Mouse (Mus musculus) macrophage (primary cell): Measurements from ENCODE around the gene Gtse1. TPM values are rescaled to one million over a fixed set of nuclear protein-coding genes. Genes with fewer than 3 reads are reported as not detected.
"Not testable (repeated sequence)": the region's sequence is repeated elsewhere in the genome, so short reads cannot be mapped to it uniquely, and the experiment has no call there.

Experiments used
- H3K27ac ChIP-seq: fragments of 350-480 bp; formaldehyde crosslinking; 2 replicates; pipeline ENCODE4 v1.9.0; 2021
- H3K36me3 ChIP-seq: fragments of 350-480 bp; formaldehyde crosslinking; 2 replicates; pipeline ENCODE4 v1.9.0; 2021; ENCODE audit errors: inconsistent target
- H3K4me3 ChIP-seq: fragments of 350-480 bp; formaldehyde crosslinking; 2 replicates; pipeline ENCODE4 v1.9.0; 2021; ENCODE audit errors: inconsistent target
- H3K79me2 ChIP-seq: fragments of 350-480 bp; formaldehyde crosslinking; 2 replicates; pipeline ENCODE4 v1.9.0; 2021; ENCODE audit errors: inconsistent target
- WGBS: methylation state at CpG from one replicate; pipeline ENCODE4 v1.1.7; 2026; ENCODE audit warnings: inconsistent platforms; ENCODE audit not compliant: missing documents; 5-methylcytosine and 5-hydroxymethylcytosine counted together
- polyA plus RNA-seq: library from polyadenylated mRNA; stranded (reverse); fragments of 250-400 nt; gene quantifications from 3 replicates; pipeline ENCODE4 v1.2.4, GENCODE M21; 2018; ENCODE audit warnings: inconsistent platforms

Gtse1 gene
- polyA plus RNA-seq, 1 experiment from 2014 or later = 3.3 TPM

DNA sequence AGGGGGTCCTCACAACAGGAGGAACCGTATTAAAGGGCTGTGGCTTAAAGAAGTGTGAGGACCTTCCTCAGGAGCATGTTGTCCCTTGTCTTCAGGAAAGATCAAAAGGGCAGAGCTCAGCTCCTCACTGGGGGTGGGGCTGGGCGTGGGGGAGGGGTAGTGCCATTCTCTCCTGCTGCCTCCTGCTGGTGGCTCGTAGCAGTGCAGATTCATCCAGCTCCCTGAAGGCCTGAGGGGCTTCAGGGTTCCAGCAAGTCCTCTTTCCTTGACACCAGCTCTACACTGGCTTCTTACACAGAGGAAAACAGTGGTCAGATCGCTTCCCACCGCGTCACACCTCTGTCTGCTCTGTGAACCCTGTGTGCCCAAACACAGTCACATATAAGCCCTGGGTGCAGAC lies 18.6 kb upstream of the Gtse1 start:
- 83% methylated on average over 6 of the region's 6 CpGs for WGBS
- no peak overlapping the region for H3K4me3 ChIP-seq
- no peak overlapping the region for H3K27ac ChIP-seq
- 0 out of 2 replicates have a peak, but pooled peaks cover 7% of the 10 kb centered on the region for H3K36me3 ChIP-seq
- no peaks in the 10 kb centered on the region for H3K79me2 ChIP-seq

DNA sequence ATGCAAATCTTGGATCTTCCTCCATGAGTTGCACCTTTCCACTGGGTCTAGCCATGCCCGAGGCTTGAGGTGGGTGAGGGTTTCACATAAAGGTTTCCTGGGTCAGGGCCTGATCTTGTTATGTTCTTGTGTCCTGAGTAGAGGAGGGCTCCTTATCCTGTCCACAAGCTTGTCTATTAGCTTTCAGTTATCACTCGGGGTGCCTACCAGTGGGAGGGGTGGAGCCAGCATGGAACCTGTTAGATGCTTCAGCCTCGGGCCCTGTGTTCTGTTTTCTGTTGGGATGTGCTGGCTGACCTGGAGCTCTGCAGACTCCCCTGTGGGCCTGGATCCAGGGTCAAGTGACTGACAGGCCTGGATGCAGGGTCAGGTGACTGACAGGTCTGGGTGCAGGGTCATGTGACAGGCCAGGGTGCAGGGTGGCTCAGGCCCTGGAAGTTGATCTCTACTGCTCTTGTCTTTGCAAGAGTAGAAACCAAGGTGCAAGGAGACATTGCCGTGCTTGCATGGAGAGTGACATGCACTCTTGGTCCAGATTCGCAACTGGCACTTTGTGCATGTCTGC lies 17.7 kb upstream of the Gtse1 start:
- no peak overlapping the region for H3K4me3 ChIP-seq
- WGBS = 89% methylated on average over 5 of the region's 5 CpGs
- no peaks in the 10 kb centered on the region for H3K79me2 ChIP-seq
- H3K36me3 ChIP-seq = 0 out of 2 replicates have a peak, but pooled peaks cover 7% of the 10 kb centered on the region
- H3K27ac ChIP-seq = no peak overlapping the region

DNA sequence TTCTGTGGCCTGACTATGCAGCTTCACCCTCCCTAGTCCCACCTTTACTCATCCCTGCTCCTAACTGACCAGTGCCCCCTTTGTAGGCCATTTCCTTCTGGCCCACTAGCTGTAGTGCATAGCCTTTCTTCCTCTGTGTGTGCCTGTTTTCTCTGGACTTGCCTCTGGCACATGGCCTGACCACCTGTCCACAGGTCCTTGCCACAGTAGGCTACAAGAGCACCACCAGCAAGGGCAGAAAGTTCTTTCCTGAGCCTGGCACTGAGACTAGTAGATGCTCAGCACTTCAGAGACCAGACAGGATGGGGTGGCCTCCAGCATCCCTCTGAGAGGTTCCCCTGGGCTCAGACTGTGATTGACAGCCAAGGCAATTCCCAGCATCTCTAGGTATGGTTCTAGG lies 14.5 kb upstream of the Gtse1 start:
- Histone ChIP-seq H3K27ac (no peak overlapping the region), H3K36me3 (0 out of 2 replicates have a peak, but pooled peaks cover 7% of the 10 kb centered on the region), H3K4me3 (no peak overlapping the region), H3K79me2 (no peaks in the 10 kb centered on the region)

DNA sequence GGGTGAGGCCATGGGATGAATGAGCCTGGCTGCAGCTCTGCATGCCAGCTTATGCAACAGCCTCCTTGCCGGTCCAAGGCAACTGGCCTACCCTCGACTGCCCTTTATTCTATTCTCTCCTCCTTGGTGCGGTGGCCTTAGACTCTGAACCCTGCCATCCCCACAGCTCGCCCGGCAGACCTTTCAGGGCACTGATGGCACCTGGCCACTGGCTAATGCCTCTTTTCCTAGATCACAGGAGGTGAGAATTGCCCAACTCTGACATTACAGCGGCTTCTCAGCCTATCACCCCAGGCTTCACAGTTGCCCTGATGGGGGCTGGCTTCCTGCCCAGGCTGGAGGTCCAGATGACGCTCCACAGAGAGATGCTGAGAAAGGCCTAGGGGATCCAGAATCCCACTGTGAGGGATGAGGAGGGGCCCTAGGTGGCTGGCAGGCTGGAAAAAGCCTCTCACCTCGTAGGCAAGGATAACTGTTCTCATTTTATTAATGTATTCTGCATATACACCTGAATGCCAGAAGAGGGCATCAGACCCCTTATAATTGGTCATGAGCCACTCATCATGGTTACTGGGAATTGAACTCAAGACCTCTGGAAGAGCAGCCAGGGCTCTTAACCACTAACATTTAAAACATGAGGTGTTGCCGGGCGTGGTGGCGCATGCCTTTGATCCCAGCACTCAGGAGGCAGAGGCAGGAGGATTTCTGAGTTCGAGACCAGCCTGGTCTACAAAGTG lies 7.7 kb upstream of the Gtse1 start:
- no peak overlapping the region for H3K4me3 ChIP-seq
- no peaks in the 10 kb centered on the region for H3K36me3 ChIP-seq
- no peaks in the 10 kb centered on the region for H3K79me2 ChIP-seq
- 92% methylated on average over 12 of the region's 12 CpGs for WGBS
- H3K27ac ChIP-seq = no peak overlapping the region

DNA sequence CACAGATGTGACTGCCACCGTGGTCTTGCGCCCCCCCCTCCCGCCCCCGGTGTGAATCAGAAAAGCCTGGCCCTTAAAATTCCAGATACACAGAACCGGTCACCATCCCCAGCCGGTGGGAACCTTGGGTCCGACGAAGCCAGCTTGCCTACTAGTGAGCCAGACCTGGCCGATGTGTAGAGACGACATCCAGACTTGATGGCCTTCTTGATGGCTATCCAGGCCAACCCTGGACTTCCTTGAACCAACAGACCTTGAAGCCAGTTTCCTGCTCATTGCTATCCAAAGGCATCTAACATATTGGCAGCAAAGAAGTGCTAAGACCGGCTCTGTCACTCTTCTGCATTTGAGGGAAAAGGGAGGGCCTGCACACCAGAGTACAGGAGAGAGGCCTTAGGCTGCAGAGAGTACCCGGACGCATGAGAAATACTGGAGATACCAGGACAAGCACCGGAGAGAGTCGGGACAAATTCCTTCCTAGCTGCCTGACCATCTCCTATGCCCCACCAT lies 510 bp upstream of the Gtse1 start:
- Histone ChIP-seq H3K27ac (peak overlapping the region; percentile 71), H3K79me2 (peaks cover 34% of the 10 kb centered on the region), H3K4me3 (peak overlapping the region; percentile 82), H3K36me3 (no peaks in the 10 kb centered on the region)
- WGBS = 12% methylated on average over 15 of the region's 15 CpGs

DNA sequence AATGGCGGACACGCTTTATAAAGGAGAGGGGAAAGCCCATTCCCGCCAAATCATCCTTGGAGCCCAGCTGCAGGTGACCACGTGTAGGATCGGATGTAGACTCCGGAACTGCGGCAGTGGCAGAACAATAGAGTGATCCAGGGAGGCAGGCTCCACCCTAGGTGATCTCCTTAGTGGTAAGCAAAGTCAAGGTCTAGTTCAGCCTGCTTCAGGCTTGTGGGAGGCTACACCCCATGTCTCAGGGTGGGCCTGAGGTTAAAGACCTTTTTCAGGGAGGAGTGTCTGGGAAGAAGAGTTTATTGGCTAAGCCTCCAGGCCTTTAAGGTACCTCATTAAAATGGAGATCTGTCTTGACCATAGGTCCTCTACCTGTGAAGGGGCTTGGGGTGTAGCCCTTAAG lies 6.4 kb downstream of the Gtse1 start:
- H3K4me3 ChIP-seq, H3K27ac ChIP-seq: not testable (repeated sequence)
- Histone ChIP-seq H3K36me3 (peaks cover 15% of the 10 kb centered on the region; the same call in 1 of the 2 replicates), H3K79me2 (peaks cover 22% of the 10 kb centered on the region)
- 89% methylated on average over 7 of the region's 7 CpGs for WGBS

DNA sequence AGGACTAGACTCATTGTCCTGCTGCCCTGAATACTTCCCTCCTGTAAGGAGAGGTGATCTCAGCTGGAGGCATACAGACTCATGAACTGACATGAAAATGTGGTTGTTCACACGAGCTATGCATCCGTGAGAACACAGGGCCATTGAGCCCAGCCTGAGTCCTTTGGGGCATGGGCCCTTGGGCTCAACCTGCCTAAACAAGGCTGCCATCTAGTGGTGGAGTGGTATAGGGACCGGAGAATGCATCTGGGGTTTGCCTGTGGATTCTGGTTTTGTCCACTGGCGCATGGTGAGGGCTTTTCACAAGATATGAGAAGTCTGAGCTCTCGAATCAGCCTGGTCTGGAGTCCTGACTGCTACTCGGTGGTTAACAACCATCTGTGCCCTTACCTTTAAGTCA lies 8.2 kb downstream of the Gtse1 start:
- H3K36me3 ChIP-seq = peaks cover 25% of the 10 kb centered on the region; the same call in 1 of the 2 replicates
- WGBS = 49% methylated on average over 6 of the region's 6 CpGs
- H3K79me2 ChIP-seq = peaks cover 4% of the 10 kb centered on the region; the same call in 1 of the 2 replicates
- no peak overlapping the region for H3K4me3 ChIP-seq
- H3K27ac ChIP-seq = no peak overlapping the region

DNA sequence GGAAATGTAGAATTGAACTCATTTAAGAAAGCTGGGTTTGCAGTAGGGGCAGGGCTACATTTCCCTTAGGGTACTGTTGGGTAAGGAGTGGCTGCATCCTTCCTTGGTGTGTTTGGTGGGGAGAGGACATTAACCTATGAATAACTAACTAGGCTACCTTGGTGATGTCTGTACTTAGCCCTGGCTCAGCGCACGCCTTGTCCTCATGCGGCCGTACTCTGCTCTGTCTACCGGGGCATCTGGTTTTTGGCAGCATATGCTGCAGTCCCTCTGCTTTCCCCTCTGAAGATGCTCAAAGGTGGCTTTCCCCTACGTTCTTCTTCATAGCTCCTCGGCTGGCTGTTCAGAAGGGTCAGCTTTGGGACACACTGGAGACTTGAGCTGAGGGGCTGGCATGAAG lies 17.8 kb downstream of the Gtse1 start:
- Histone ChIP-seq H3K4me3 (no peak overlapping the region), H3K27ac (no peak overlapping the region), H3K36me3 (peaks cover 18% of the 10 kb centered on the region; the same call in 1 of the 2 replicates), H3K79me2 (no peaks in the 10 kb centered on the region)
- 92% methylated on average over 7 of the region's 7 CpGs for WGBS

DNA sequence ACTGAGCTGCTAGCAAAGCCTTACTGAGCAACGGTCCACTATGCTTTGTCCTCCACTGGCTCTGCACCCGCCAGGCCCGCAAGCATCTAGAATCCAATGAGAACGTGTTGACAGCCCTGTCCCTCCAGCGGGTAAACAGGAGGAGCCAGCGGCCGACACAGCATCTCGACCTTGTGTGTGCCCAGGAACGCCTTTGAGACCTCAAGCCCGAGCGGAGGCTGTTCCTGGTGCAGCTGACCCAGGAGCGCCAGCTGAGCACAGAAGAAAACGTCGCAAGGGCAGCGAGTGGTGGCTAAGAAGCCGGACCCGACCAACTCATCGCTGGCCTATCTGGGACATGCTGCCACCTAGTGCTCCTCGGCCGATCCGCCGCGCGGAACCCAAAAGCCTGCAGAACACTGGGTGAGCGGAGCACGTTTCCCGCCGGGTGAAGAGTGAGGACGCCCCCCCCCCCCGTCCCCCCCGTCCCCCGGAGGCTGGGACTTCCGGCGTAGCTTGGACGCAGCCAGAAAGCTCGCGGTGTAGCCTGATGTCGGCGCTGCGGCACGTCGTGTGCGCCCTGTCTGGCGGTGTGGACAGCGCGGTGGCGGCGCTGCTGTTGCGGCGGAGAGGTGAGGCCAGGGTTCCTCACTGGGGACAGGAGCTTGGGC lies 19.4 kb downstream of the Gtse1 start, which contains the start of gene Trmu:
Trmu (plus strand) TSS at position 465 of the 650 bp plus-strand sequence.
- Histone ChIP-seq H3K79me2 (no peaks in the 10 kb centered on the region), H3K27ac (peak within 1 kb of the TSS; percentile 29; the same call in 1 of the 2 replicates), H3K36me3 (peaks cover 22% of the 10 kb centered on the region; the same call in 1 of the 2 replicates), H3K4me3 (peak within 1 kb of the TSS; percentile 86)
- WGBS = under 1% methylated on average over 48 of the region's 50 CpGs

DNA sequence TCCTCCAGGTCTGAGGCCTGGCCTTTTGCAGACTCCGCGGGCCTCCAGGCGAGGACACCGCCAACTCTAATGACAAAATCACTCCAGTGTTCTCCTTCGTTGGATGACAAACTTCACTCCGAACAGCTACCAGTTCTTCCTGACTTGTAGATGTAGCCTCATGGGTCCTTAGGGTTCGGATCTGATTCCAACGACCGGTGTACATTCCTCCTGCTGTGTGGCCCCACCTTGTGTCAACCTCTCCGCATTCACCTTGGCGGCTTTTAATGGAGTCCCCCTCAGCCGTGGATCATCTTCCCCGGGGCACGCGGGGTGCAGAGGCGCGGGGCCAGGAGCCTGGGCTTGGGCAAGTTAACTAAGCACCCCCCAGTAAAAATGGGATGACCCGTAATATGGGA lies 20.0 kb downstream of the Gtse1 start:
- no peaks in the 10 kb centered on the region for H3K79me2 ChIP-seq
- H3K4me3 ChIP-seq = peak overlapping the region; percentile 86
- peak overlapping the region; percentile 29; the same call in 1 of the 2 replicates for H3K27ac ChIP-seq
- H3K36me3 ChIP-seq = peaks cover 22% of the 10 kb centered on the region; the same call in 1 of the 2 replicates
- 2% methylated on average over 18 of the region's 18 CpGs for WGBS

DNA sequence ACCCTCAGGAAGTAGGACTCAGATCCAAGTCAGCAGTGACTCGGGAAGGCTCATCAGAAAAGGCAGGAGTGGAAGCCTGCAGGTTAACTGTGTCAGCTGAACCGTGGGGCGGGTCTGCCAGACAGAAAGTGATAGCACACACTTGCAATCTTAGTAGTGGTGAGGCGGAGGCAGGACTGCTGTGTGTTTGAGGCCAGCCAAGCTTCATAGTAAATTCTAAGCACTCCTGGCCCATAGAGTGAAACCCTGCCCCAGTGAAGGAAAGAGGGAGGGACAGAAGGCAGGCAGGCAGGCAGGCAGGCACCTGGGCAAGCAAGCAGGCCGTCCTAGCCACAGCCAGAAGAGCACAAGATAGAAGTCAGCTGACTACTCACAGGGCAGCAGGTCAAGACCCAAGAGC lies 26.1 kb downstream of the Gtse1 start:
- no peak overlapping the region for H3K4me3 ChIP-seq
- no peaks in the 10 kb centered on the region for H3K79me2 ChIP-seq
- H3K27ac ChIP-seq = no peak overlapping the region
- peaks cover 29% of the 10 kb centered on the region for H3K36me3 ChIP-seq
- WGBS = 98% methylated on average over 5 of the region's 5 CpGs

DNA sequence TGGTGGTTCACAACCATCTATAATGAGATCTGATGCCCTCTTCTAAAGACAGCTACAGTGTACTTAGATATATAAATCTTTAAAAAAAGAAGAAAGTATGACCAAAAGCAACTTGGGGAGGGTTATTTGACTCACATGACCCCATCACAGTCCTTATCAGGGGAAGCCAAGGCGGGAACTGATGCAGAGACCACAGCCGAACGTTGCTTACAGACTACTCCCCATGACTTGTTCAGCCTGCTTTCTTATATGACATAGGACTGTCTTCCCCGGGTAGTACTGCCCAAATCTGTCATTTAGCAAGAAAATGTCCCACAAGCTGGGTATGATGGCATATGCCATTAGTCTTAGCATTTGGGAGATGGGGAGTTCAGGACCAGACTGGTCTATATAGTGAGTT lies 29.7 kb downstream of the Gtse1 start:
- 85% methylated on average over 4 of the region's 4 CpGs for WGBS
- H3K27ac ChIP-seq = no peak overlapping the region
- H3K4me3 ChIP-seq = no peak overlapping the region
- H3K36me3 ChIP-seq = peaks cover 59% of the 10 kb centered on the region
- no peaks in the 10 kb centered on the region for H3K79me2 ChIP-seq

DNA sequence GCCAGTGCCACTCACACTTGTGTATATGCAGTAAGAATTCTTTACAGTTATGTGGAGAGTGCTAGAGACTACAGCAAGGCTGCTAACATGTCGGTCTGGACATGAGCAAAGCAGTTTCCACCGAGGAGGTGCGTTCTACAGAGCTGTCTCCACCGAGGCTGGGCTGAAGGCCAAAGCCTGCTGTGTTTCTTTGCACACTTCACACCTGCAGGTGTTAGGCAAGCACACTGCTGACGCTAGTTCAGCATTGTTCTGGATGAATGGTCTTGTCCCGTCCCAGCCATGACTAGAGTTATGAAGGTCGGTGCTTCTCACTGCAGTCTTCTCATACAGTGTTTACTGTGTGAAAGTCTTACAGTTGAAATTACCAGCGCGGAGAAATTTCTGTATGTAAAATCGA lies 32.4 kb downstream of the Gtse1 start:
- peaks cover 61% of the 10 kb centered on the region for H3K36me3 ChIP-seq
- H3K4me3 ChIP-seq = no peak overlapping the region
- H3K79me2 ChIP-seq = no peaks in the 10 kb centered on the region
- H3K27ac ChIP-seq = no peak overlapping the region
- WGBS = 93% methylated on average over 10 of the region's 10 CpGs

DNA sequence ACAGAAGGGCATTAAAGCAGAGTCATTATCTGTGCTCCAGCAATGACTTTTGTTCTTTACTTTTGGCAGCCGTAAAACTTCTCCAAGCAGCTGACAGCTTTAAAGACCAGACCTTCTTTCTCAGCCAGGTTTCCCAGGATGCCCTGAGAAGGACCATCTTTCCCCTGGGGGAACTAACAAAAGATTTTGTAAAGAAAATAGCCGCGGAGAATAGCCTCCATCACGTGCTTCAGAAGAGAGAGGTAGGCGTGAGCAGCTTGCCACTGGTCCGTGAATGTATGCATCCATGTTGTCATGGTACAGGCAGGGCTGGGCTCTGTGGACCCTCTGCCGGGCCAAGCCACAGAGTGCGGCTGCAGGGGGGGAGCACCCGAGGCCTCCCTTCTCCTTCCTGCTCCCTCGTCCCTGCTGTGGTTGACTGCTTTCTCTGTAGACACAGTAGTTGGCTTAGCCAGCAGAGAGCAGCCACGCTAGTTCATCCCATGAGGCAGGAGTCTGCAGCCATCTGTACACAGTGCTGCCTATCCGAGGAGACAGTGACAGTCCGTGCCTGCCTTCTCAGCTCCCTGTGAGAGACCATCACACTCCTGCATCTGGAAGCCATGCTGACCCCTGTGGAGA lies 33.1 kb downstream of the Gtse1 start:
- 92% methylated on average over 13 of the region's 13 CpGs for WGBS
- H3K27ac ChIP-seq = no peak overlapping the region
- H3K36me3 ChIP-seq = peaks cover 68% of the 10 kb centered on the region
- no peaks in the 10 kb centered on the region for H3K79me2 ChIP-seq
- no peak overlapping the region for H3K4me3 ChIP-seq
